Mouse (Mus musculus): ENCODE results near the gene Ggt6.

GRCm38 (mm10) chr11:72477653-72478052 is 42.3 kb downstream of the Ggt6 start:
- no peak for TF ChIP-seq GATA1 (IDR thresholded peaks at IDR 0.05; ENCODE audit: low read depth, low read length)
- TF ChIP-seq POLR2A (IDR thresholded peaks at IDR 0.05; ENCODE audit: control insufficient read depth in 1 of 2, insufficient read depth in 1 of 2, low read depth in 1 of 2, low read length in 2 of 2, poor library complexity in 1 of 2), result no peak
- no peak for TF ChIP-seq CTCF (IDR thresholded peaks at IDR 0.05 in 2 of 3, conservative IDR thresholded peaks at IDR 0.05 in 1 of 3; ENCODE audit: control insufficient read depth in 1 of 3, insufficient read depth in 1 of 3, low read depth in 2 of 3, low read length in 3 of 3, poor library complexity in 1 of 3, severe bottlenecking in 1 of 3)
- TF ChIP-seq CHD2 (IDR thresholded peaks at IDR 0.05; ENCODE audit: low read length), result no peak
- no peak for TF ChIP-seq MAX (IDR thresholded peaks at IDR 0.05; ENCODE audit: low read length)
- no peak for TF ChIP-seq ZNF384 (IDR thresholded peaks at IDR 0.05; ENCODE audit: low read depth, low read length)
- no peak for TF ChIP-seq POLR2AphosphoS5 (IDR thresholded peaks at IDR 0.05; ENCODE audit: borderline replicate concordance, low read depth, low read length)
- TF ChIP-seq TAL1 (IDR thresholded peaks at IDR 0.05; ENCODE audit: low read length), result no peak
- no peak for TF ChIP-seq RCOR1 (IDR thresholded peaks at IDR 0.05; ENCODE audit: low read depth, low read length)
- TF ChIP-seq NRF1 (IDR thresholded peaks at IDR 0.05; ENCODE audit: insufficient read depth, low read depth, low read length, poor library complexity, severe bottlenecking), result no peak
- TF ChIP-seq ZC3H11A (IDR thresholded peaks at IDR 0.05; ENCODE audit: low read depth, low read length), result no peak
- no peak for TF ChIP-seq ETS1 (IDR thresholded peaks at IDR 0.05; ENCODE audit: low read depth, low read length)
- no peak for TF ChIP-seq JUND (IDR thresholded peaks at IDR 0.05; ENCODE audit: low read depth, low read length)

All from MEL (cell line).